Mouse (Mus musculus) activated CD4-positive, CD25-positive, alpha-beta regulatory T cell, adult 4 months (primary cell): ENCODE measurements around the gene Arl10. TPM values are rescaled to one million over a fixed set of nuclear protein-coding genes. Genes with fewer than 3 reads are reported as not detected.
A peak's percentile ranks its signal among the peaks of the same experiment; 100 is the strongest.

ENCODE experiments used
- ATAC-seq: one replicate; pipeline ENCODE4 v1.8.0; 2017
- polyA plus RNA-seq, 2 experiments: library from polyadenylated mRNA; unstranded; fragments of 100-300 nt; shearing (Covaris generic); gene quantifications; one replicate each; pipeline ENCODE4 v1.2.1; 2017

The Arl10 gene
- polyA plus RNA-seq: 1 to 10 TPM; 2.7 to 6.6 TPM

- ATAC-seq: peak; percentile 43
Measured at GRCm38 (mm10) chr13:54574854-54575481, at the start of gene Arl10. TSS of gene Arl10 (plus strand) at chr13:54575015.

DNA sequence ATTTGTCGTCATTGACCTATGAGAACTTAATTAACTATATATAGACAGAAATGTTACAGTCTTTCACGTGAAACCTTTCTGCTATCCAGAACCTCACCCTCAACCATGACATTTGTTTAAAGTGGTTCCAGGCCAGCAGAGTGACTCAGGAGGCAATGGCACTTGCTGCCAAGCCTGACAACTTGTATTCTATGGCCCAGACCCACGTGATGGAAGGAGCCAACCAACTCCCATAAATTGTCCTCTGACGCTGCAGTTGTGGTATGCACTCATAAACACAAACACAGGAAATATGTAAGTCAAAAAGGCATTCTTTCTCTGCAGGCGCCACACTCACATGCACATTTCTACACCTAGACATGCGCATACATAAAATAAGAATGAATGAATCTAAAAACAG is 47.7 kb upstream of the Arl10 start:
- ATAC-seq: no peak

- ATAC-seq: no peak
Measured at GRCm38 (mm10) chr13:54532134-54532533, 42.7 kb upstream of the Arl10 start.

- no peak for ATAC-seq
Measured at GRCm38 (mm10) chr13:54548036-54548435, 26.8 kb upstream of the Arl10 start.

- ATAC-seq: no peak
Measured at GRCm38 (mm10) chr13:54556176-54556575, 18.6 kb upstream of the Arl10 start.

DNA sequence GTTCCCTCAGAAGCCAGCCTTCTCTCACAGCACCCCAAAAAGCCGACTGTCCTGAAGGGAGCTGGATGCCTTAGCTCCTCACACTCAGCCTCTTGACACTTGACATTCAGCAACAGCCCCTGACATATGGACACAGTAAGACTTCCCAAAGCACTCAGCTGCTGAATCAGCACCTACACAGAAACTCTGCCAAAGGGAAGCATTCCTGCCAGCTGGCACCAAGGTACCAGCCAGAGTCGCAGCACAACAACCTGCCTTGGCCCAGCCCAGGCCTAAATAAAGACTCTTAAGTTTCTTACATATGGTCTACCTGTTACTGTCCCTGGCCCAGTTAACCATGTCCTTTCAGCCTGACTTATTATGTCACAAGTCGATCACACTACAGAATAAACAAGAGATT is 18.0 kb upstream of the Arl10 start:
- no peak for ATAC-seq

DNA sequence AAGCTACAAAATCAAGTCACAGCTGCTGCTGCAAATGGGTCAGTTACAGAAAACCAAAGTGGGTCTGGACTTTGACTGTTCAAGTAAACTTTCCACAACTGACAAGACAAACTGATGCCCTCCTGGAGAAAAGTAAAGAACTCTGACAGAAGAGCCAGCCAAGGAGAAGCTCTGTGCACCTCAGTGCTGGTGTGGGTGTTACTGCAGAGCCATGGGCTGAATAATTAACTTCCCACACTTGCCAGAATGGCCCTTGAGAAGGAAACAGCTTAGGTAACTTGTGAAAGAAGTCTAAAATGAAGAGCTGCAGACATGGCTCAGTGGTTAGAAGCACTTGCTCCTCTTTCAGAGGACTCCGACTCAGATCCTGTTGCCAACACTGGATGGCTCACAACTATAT is 17.2 kb upstream of the Arl10 start:
- ATAC-seq: no peak

DNA sequence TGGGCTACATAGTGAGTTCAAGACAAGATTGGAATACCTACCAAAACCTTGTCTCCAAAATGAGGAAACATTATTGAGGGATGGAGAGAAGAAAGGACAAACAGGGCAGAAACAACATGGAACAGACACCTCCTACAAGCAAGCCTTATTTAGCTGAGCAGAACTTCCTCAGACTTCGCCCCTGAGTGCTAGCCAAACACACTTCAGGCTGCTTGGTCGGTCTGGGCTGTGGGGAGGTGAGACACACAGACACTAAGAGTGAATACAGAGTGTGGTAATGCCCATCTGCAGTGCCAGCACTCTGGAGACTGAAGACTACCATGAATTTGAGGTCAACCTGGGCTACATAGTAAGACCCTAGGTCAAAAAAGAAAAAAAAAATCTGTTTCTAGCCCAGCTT is 15.2 kb upstream of the Arl10 start:
- ATAC-seq: no peak

DNA sequence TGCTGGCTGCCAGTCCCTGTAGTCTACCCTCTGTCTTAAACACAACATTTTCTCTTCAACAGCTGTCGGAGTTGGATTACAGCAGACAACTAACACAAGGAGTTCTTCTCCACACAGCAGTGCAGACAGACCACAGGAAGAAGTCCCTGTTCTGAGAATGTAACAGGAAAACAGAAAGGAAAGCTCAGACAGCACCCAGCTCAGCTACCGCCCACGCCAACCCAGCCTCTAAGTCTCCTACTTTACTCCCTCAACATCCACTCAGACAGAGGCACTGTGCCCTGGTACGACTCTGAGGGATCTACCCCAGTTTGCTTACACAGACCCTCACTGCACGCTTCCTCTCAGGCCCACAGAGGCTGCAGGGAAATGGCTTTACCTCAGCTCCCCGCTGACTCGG is 14.2 kb upstream of the Arl10 start:
- no peak for ATAC-seq

DNA sequence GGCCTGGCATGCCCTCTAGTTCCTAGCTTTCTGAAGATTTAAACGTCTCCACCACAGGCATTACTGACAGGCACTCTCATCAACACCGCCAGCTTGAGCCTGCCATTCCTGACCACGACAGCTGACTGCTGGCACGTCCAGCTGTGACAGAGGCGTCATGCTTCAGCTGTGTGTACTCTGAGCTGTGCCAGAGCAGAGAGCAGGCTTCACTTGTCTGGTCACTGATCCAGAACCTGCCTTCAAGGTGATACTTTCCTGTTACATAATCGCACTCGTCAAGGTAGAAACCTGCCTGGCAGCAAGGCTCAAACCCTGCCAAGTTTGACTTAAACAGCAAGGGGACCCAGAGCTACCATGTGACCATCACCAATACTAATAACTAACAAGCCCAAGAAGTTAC is 12.3 kb upstream of the Arl10 start:
- ATAC-seq: no peak

DNA sequence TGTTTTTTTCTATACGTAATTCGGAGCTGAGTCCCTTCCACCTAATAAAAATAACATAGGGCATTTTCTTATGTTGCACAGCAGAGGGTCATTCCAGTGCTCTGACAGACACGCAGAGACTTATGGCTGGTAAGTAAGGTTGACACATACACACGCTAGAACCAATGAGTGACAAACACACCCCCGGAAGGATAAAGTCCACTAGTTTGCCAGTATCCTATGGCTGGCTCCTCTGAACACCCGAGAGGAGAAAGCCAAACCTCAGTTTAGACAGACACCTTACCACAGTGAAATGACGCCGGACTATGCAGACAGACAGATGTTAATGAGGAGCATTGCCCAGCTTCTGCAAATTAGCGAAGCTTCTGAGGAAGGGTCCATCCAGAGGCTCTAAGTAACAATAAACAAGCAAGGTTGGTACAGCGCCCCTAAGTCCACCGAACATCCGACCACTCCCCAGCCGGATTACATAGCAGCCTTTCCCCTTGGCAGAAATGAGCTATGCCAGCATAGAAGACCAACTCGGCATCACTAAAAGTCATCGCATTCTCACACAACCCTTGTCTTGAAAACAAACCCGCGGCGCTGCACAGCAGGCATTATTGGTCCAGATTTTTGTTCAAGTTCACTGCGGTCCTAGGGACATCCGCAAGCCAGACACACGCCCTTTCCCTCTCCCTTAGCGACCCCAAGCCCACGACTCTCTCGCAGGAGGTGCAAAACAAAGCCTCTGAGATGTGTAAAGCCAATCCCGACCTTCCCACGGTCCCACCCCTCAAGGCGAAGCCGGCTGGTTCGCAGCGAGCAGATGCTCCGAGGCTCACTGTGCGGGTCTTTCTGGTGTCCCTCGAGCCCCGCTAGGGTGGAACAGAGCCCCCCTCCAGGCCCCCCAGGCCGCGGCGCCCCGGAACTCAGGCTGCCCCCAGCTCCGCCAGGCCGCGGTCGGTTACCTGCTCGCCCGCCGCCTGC is 10.3 kb upstream of the Arl10 start:
- no peak for ATAC-seq

GRCm38 (mm10) chr13:54565201-54565581 is 9.6 kb upstream of the Arl10 start, which contains the start of gene 4833439L19Rik:
TSS of gene 4833439L19Rik (minus strand) at chr13:54565435.
- ATAC-seq: peak; percentile 98

DNA sequence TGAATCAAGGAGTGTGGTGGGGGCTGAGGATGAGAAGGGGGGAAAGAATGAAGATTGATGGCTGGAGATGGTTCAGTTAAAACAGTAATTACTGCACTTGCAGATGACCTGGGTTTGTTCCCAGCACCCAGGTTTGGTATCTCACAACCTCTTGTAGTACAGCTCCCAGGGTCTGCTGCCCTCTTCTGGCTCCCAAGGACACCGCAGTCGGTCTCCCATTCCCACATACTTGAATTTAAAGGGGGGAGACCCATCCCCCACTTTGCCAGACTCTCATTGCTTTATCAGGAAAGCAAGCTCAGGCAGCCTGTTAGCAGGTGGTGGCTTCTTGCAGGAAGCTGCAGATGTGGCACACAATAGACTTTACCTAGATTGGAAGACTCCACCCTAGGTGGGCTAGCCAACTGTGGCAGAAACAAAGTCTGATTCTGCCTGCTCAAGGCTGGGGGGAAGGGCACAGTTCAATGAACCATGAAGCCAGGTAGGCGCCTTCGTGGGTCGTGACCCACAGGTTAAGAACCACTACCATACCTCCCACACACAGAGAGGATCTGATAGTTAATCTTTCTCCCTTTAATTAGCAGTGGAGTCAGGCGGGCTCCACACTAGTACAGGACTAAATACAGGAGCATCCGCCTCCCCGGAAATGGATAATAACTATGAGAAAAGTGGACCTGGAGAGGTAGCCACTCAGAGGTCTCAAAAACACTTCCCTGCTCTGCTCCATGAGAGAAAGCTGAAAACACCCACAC is 9.0 kb upstream of the Arl10 start:
- ATAC-seq: no peak

GRCm38 (mm10) chr13:54568380-54568779 is 6.4 kb upstream of the Arl10 start:
- ATAC-seq: no peak

- ATAC-seq: no peak
Measured at GRCm38 (mm10) chr13:54569282-54569681, 5.5 kb upstream of the Arl10 start.

DNA sequence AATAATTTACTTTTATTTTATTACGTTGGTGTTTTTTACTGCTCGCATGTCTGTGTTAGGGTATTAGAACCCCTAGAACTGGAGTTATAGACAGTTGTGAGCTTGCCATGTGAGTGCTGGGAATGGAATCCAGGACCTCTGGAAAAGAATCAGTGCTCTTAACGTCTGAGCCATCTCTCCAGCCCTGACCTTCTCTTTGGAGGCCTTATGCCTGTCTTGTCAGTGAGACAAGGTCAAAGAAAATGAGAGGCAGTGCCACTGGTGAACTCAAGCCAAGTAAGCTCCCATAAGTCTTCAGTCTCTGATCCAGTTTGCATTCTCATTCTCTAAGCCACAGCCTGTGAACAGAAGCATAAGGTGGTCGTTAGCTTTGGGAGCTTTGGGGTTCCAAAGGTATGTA is 4.1 kb upstream of the Arl10 start:
- no peak for ATAC-seq

DNA sequence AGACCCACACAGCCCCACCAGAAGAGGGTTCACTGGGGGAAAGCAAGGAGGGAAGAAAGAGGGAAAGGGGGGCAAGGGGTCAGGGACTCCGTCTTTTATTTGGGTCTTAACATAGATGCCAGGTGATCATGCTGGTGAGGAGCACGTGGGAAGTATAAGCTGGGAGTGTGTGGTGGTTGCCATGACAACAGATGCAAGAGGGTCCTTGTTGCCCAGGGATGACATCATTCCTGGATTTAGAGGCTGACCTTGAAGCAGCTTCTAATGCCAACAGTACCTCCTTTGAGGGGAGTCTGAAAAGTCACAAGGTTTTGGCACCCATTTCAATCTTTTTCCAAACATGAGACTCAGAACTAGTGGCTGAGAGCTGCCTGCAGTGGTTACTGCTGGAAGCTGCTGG is 3.2 kb upstream of the Arl10 start:
- no peak for ATAC-seq

DNA sequence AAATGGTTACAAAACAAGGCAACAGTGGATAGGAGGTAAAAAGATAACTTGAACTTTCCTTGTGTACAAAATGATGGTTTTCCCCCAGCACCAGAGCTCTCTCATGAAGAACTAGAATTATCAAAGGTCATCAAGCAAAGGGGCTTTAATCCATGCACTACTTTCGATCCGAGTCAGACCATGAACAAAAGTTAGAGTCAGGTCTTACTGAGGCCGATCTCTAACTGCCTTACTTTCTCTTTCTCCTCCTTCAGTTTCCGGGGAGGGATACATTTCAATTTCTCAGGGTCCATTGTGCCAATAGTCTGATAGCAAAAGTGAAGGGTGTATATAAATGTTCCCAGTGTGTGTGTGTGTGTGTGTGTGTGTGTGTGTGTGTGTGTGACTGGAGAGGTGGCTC is 2.2 kb upstream of the Arl10 start:
- ATAC-seq: peak; percentile 18

- ATAC-seq: no peak
Measured at GRCm38 (mm10) chr13:54575489-54575888, 674 bp downstream of the Arl10 start.

GRCm38 (mm10) chr13:54577652-54578507 is 3.1 kb downstream of the Arl10 start:
- no peak for ATAC-seq

DNA sequence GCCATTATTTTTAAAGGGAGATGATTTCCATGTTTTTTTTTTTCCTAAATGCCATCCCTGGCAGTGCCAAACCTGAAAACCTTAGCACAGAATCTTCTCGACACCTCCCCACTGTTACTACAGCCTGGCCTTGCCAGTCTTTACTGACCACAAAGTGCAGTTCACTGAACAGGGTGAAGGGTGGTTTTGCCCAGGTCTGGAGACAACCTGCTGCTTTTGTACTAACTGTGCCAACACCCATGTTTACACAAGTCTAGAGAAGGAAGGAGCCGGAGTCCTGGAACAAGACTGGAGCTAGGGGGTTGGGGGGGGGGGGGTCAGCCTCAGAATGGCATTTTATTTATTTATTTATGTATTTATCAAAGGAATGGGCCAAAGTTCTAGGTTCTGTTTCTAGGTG is 6.6 kb downstream of the Arl10 start:
- no peak for ATAC-seq

GRCm38 (mm10) chr13:54582126-54582525 is 7.3 kb downstream of the Arl10 start:
- no peak for ATAC-seq
